Mouse (Mus musculus) heart, adult 9 months (tissue): ENCODE measurements around the gene Mfsd4b5.
"Not testable (repeated sequence)": the region's sequence is repeated elsewhere in the genome, so short reads cannot be mapped to it uniquely, and the experiment has no call there.

Source experiments
- DNase-seq, 2 experiments: peaks; one replicate each; pipeline ENCODE4 v3.0.0; 2022; ENCODE audit warnings: low spot score in 2 of 2

Mfsd4b5 gene

DNA sequence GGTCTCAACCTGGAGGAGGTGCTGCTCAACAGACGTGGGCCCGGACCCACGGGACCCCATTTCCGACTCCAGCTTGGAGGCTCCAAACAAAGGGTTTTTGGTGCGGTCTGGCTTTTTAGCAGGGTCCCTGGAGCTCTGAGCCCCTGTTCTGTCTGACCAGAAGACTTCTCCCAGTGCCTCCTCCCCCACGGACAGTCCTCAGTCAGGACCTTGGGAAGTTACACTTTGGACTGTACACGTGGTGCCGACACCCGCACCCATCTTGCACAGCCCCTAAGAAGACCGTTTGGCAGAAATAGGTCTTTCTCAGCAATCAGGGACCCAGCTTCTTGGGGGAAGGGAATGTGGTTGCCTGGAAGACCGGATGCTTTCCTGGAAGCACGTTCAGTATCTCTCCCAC, at the start of gene Mfsd4b5:
TSS of gene Mfsd4b5 (minus strand) at position 181 of the 400 bp plus-strand sequence.
- DNase-seq: no peak

DNA sequence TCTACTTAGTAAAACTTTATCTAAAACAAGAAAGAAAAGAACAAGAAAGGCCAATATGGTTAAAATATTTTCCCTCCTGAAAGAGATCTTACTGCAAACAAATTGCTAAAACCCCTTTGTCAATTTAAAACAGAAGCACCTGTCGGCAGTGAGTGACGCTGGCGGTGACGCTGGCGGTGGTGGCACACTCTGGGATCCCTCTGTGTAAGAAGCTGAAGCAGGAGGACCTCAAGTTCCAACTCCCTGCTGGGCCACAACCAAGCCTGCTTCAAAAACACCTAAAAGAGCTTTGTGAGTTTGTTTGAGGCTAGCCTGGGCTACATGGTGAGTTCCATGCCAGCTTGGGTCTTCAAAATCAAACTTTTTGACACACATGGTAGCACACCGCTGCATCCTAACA, 48.5 kb upstream of the Mfsd4b5 start:
- DNase-seq: no peak

DNA sequence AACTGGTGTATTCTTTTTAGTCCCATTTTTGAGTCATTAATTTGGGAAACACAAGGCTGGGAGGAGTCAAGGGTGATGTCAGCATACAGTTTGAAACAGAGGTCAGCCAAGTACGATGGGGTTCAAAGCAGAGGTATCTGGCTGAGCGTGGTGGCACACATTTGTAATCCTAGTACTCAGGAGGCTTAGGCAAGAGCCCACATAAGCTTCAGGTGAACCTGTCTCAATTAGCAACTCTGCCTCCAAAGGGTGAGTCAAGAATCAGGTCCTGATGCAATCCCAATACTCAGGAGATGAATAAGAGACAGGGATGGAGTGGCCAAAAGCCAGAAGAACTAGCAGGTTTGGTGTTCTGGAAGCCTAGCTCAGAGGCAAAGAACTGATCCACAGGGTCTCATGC, 46.5 kb upstream of the Mfsd4b5 start:
- no peak for DNase-seq

DNA sequence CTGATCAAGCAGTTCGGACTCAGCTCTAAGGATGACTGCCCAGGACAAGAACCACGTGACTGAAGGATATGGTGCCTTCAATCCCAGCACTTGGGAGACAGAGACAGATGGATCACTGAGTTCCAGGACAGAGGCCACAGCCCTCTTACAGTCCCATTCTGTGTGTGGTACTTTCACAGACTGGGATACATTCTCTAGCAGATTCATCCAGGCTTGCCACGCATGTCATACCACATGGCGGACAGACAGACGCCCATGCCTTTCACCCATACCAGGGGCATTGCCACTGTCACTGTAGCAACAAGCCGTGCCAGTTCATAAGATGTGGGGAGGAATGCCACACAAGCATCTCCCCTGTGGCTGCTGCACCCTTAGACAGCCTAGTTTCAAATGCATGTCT, 44.3 kb upstream of the Mfsd4b5 start:
- no peak for DNase-seq

DNA sequence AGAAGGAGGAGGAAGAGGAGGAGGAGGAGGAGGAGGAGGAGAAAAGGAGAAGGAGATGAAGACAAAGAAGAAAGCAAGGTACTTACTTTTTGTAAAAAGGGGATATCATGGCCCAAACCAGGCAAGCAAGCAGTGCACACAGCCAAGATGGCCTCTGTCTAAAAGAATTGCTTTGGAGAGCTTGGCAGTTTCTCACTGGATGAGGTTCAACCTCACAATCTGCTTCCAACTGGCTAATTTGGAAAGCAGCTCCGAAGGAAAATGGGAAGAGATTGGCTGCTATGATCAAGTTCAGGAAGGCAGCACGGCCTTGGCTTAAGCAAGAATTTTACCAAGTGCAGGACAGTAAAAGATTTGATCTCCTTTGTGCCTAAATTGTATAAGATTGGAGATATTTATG, 43.2 kb upstream of the Mfsd4b5 start:
- DNase-seq: peak; percentile 12 to 49

DNA sequence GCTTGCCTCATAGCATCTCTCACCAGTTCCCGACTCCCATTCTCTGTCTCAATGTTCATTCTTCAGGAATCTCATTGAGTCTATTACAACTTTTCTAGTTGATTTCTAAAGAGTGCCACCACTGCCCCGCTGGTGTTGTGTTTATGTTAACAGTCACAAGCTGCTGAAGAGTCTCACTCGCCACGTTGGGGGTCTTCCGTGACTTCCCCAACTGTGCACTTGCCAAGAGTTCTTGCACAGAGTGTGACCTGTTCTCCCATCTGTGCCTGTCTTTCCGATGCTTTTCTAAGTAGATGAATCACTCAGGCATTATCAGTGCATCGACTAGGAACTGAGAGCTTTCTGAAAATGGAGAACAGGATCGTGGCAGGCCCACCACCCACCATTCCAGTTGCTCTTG, 41.6 kb upstream of the Mfsd4b5 start:
- DNase-seq: no peak

DNA sequence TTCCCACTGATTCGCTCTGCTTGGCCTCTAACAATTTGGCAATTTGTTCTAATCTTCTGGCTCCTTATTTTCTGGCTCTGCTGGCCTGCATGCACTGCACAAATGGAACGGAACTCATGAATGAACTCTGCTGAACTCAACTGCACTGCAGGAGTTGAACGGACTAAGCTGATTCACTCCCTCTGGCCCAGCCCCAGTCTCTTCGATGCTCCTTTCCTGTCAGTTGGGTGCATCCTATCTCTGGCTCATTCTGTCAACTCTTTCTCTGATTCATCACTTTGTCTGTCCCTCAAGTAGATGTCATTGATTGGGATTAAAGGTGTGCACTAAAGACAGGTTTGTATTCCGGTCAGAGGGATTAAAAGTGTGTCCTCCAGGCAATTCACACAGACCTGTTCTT, 40.1 kb upstream of the Mfsd4b5 start:
- DNase-seq: no peak

DNA sequence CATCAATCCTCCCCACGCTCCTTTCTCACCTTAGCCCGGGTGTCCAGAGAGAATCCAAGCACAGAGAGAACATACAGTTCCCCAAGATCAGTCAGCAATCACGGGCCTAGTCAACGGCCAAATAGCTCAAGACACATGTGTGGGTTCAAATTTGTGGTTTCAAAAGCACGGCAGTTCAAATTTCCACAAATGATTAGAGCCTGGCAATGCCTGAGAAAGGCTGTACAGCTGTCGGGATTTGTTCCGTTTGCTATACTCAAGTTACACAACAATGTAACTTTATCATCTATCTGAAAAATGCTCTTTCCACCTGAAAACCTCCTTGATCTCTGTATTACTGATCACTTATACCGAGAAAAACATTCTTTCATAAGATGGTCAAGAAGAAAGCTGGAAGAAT, 39.1 kb upstream of the Mfsd4b5 start:
- no peak for DNase-seq

DNA sequence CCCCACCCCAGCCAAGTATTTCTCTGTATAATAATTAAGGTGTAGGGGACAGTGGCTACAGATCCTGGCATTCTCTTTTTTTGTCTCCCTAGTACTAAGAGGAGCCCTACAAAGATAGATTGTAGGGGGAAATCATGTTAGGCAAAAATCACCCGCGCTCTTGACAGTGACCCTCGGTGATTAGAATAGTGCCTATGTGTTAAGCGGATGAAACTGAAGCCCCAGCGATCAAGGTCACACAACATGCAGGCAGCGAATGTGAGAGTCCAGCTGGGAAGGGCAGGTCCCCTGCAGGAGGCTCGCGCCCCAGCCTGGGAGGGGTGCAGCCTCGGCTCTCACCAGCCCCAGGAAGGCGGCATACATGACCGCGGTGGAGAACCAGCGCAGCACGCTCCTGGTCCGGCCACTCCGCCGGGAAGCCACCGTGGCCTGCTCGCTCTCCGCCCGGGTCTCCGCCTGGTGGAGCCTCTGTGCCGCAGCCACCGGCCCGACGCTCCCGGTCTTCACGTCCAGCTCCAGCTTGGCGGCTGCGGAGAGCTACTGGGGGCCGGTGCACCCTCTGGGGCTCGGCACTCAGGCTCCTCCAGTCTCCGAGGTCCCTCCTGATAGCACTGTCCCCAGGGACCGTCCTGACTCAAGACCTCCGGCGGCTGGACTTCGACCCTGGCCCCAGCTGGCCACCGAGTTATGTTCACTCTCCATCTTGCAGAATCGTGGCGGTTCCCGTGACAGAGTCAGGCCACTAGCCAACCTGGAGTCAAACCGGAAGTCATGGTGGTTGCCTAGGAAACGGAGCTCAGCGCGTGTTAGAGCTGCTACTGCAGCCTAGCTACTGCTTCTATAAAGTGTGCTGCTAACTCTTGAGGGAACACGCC, 38.3 kb upstream of the Mfsd4b5 start, which contains the start of gene Mfsd4b1:
TSS of gene Mfsd4b1 (minus strand) at position 715 of the 875 bp plus-strand sequence.
- peak; percentile 82 to 89 for DNase-seq

DNA sequence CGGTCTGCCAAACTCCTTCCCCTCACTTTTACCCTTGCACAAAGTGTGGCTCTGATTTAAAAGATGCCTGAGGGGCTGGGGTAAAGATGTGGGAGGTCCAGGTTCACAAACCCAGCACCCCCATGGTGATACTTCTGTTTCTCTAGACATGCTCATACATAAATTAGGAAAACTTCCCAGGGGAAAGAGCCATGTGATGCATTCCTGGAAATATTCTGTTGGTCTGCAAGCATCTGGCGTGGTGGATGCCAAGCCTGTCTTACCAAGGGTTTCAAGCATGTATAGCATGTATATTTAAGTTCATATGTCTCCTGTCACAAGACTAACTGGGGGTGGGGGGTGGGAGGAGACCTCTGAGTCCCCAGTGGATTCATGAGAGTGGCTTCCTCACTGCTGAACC, 34.0 kb upstream of the Mfsd4b5 start:
- DNase-seq: no peak

DNA sequence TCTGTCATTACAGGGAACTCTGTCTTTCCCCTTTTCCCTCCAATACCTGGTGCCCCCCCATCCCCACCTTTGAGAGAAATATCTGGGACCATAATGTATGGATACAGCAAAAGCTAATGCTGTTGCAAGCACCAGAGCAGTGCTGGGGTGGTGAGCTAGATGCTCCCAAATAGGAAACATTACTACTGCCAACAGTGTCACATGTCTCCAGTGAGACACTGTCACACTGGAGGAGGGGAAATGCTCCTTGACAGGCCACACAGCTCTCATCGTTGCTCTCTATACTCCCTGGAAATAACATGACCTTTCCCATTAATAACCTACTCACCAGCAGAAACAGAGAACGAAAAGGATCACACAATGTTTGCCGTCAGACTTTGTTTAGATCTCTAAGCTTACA, 33.0 kb upstream of the Mfsd4b5 start:
- peak; percentile 9 to 31 for DNase-seq

DNA sequence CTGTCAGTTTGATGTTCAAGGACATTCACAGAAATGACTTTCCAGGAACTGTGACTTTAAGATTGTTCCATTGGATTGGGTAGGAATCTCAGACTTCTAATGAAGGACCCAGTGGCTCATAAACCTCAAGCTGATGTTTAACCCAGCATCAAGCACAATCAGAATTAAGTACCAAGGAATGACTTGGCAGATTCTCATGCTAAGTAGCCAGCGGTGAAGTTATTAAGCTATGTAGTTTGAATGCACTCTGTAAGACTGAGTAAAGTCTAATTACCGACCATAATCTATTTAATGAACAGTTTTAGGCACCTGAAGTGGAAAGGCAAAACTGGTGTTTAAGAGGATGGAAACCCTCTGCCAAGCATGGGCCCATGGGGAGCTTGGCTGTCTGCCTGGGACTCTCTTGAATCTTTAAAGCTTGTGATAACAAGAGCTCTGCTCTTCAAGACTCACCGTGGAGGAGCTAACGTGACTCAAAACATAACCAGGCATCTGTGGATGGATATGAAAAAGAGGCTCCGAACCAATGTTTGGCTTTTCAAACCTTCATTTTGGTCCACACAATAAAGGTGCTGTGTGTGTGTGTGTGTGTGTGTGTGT, 31.9 kb upstream of the Mfsd4b5 start:
- DNase-seq: peak in 1 of 2 experiments; percentile 41

DNA sequence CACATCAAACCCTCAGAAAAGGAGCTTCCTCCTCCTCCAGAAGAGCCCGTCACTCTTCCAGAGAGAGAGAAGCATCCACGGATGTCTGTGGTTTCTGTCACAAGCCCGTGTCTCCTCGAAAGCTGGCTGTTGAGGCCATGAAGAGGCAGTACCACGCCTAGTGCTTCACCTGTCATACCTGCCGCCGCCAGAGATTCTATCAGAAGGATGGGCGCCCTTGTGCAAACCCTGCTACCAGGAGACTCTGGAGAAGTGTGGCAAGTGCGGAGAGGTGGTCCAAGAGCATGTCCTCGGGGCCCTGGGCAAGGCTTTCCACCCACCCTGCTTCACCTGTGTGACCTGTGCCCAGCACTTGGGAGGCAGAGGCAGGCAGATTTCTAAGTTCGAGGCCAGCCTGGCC, 23.1 kb upstream of the Mfsd4b5 start:
- DNase-seq: no peak

DNA sequence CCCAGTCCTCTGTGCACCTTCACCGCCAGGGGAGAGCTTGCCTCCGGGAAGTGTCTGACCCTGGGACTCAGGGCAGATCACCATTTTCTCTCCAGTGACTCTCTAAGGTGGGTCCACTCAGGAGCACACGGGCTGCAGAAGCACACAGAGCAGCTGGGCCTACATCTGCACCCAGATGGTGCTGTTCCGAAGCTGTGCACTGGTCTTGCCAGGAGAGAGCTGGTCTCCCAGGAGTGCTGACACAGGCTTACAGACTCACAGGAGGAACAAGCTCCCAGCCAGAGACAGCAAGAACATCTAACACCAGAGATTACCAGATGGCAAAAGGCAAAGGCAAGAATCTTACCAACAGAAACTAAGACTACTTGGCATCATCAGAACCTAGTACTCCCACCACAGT, 22.4 kb upstream of the Mfsd4b5 start:
- not testable (repeated sequence) for DNase-seq

DNA sequence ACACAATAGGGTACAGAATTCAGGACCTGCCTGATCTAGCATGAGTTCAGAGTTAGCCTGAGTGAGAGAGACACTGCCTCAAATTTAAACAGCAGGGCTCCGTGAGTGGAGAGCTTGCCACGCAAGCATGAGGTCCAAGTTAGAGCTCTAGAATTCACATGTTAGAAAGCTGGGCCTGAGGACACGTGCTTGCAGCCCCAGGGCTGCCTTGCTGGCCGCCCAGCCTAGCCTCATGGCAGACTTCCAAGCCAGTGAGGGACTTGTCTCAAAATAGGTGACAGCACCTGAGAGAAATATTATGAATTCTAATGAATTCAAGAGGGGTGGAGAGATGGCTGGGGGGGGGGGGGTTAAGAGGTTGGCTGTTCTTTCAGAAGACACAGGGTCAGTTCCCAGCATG, 21.5 kb upstream of the Mfsd4b5 start:
- no peak for DNase-seq

DNA sequence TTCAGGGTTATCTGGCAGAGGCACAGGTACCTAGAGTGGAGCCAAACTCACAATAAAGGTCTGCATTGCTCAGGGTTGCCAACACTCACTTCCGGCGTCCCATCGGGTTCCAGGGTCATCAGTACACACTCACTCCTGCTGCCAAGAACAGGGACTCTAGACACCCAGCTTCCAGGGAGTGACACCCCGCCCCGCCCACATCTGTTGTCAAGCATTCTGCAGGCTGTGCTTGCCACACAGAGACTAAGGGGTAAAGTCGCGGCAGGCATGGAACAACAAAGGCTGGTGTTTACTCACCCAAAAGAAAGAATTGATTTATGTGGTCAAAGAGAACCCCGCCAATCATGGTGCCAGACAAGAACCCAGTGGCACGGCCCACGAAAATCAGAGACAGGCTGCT, 20.5 kb upstream of the Mfsd4b5 start:
- DNase-seq: peak in 1 of 2 experiments; percentile 7

DNA sequence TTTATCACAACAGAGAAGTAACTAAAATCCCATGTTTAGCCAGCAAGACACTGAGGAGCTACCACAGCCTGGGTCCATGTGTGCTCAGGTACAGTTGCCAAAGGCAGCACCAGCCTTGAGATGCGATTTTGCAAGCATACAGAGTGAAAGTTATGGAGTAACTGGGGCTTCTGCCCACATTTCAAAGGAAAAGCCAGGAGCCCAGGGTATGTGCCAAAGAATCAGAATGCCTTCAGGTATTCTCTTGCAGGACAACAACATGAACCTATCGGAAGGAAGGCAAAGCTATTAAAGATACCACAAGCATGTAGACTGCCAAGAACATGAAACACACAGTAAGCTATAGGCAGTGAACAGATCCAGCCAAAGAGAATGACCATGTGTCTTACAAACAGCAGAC, 14.3 kb upstream of the Mfsd4b5 start:
- DNase-seq: no peak

DNA sequence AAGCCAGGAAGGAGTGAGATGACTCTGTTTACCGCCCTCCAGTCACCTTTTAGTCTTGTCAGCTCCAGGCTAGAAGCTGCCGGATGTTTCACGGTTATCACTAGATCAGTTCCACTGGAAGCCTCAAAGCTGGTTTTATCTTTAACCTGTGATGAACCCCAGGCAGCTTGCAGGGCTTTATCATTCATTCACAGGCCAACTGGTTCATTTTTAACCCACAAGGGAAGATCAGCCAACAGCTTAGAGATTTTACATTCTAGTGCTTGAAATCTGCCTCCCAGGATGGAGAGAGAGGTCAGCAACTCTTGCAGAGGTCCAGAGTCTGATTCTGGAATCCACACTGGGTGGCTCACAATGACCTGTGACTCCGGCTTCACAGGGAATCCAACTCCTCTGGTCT, 4.7 kb upstream of the Mfsd4b5 start:
- DNase-seq: no peak

DNA sequence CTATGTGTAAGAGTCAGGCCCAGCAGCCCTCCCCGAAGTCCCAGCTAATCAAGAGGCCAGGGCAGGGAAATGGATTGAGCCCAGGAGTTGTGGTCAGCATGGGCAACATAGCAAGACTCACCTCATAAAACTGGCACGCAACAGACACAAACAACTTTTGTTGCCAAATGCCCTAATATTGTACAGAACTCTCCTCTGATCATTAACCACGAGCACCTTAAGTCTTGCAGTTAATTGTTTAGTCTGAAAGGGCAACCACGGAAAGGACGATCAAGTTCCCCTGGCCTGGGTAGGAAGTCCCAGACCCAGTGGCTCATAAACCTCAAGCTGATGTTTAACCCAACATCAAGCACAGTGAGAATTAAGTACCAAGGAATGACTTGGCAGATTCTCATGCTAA, 3.8 kb downstream of the Mfsd4b5 start:
- DNase-seq: no peak

DNA sequence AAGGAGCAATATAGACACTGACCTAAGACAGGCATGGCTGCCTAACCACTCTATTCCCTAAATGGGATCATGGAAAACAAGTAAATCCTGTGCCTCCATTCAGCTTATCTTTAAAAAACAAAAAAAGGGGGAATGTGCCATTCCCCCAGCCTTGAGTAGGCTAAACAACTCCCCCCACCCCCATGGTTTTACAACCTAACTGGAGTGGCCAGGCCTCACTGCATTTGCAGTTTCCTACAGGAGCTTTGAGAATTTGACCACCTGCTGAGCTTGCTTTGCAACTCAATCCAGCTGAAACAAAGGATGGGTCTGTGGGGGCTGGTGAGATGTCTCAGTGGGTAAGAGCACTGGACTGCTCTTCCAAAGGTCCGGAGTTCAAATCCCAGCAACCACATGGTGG, 8.2 kb downstream of the Mfsd4b5 start:
- DNase-seq: no peak

DNA sequence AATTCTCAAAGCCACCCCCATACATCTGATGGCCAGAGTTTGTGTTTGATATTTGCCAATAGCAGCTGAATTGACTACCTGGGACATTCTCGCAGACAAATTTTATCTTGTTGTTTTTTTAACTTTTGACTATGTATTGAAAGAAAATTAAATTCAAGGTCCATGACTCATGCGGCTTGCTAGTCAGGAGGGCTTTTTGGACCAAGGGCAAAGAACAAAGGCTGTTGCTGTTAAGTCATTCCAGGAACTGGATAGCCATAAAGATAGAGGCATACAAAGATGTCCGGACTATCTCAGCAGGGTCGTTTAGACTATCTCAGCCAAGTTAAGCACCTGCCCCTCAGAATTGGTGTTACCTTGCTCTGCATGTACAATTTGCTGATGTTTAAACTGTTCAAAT, 9.1 kb downstream of the Mfsd4b5 start:
- DNase-seq: no peak

DNA sequence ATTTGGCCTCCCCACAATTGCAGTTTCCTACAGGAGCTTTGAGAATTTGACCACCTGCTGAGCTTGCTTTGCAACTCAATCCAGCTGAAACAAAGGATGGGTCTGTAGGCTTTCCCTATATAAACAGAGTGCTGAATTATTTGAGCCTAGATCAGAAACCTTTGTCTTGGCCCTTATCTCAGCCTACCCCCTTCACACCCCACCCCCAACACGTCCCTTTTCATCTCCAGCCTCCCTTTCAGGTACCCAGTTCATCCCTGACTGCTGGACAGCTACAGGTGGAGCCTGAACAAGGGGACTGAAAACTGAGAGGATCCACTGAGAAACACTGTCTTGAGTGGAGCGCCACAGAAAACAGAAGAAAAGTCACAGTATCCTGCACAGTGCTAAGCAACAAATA, 10.7 kb downstream of the Mfsd4b5 start:
- no peak for DNase-seq

DNA sequence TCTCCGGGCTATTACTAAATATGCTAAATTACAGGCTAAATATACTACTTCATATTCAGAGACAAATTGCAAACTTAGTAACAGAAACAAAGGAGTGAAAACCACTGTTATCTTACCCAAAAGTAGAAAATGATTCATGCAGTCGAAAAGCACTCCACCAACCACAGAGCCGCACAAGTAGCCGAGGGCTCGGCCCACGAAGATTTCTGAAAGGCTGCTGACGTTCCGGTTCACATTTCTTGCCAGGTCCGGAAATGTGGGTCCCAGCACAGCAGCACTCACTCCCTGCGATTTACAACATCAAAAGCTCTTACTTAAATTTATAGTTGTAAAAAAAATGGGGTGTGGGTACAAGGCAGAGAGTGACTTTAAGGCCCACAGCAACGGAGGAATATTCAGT, 11.5 kb downstream of the Mfsd4b5 start:
- no peak for DNase-seq
